Mouse (Mus musculus) kidney, postnatal 14 days (tissue): ENCODE results near the gene Tcp1.
"Not testable (repeated sequence)": the region's sequence is repeated elsewhere in the genome, so short reads cannot be mapped to it uniquely, and the experiment has no call there.

Experiments
- DNase-seq: peaks from one replicate; pipeline ENCODE4 v3.0.0; 2022; ENCODE audit warnings: mixed read lengths

Tcp1 gene

GRCm38 (mm10) chr17:12915488-12915880 lies at the start of gene Tcp1:
Gene Tcp1 (plus strand): TSS chr17:12915701.
- no peak for DNase-seq

GRCm38 (mm10) chr17:12866853-12867252 lies 48.6 kb upstream of the Tcp1 start:
- DNase-seq = no peak

- no peak for DNase-seq
Measured at GRCm38 (mm10) chr17:12868043-12868442, 47.5 kb upstream of the Tcp1 start, which contains the start of gene Mas1. Gene Mas1 (minus strand): TSS chr17:12868143.

GRCm38 (mm10) chr17:12868640-12869039 lies 46.9 kb upstream of the Tcp1 start:
- no peak for DNase-seq

- DNase-seq = no peak
Measured at GRCm38 (mm10) chr17:12872275-12873028, 43.0 kb upstream of the Tcp1 start.

GRCm38 (mm10) chr17:12875734-12876133 lies 39.8 kb upstream of the Tcp1 start, which contains the start of gene Mrgprh:
Gene Mrgprh (plus strand): TSS chr17:12876034.
- no peak for DNase-seq

- peak; percentile 90 for DNase-seq
Measured at GRCm38 (mm10) chr17:12880178-12880577, 35.3 kb upstream of the Tcp1 start.

GRCm38 (mm10) chr17:12881216-12881615 lies 34.3 kb upstream of the Tcp1 start:
- DNase-seq = no peak

GRCm38 (mm10) chr17:12886620-12887019 lies 28.9 kb upstream of the Tcp1 start:
- DNase-seq = no peak

- peak; percentile 20 for DNase-seq
Measured at GRCm38 (mm10) chr17:12887021-12887775, 28.3 kb upstream of the Tcp1 start.

- no peak for DNase-seq
Measured at GRCm38 (mm10) chr17:12891054-12891453, 24.4 kb upstream of the Tcp1 start.

GRCm38 (mm10) chr17:12892033-12892432 lies 23.5 kb upstream of the Tcp1 start:
- no peak for DNase-seq

- no peak for DNase-seq
Measured at GRCm38 (mm10) chr17:12897674-12898073, 17.8 kb upstream of the Tcp1 start.

GRCm38 (mm10) chr17:12898607-12899006 lies 16.9 kb upstream of the Tcp1 start:
- not testable (repeated sequence) for DNase-seq

- DNase-seq = no peak
Measured at GRCm38 (mm10) chr17:12902291-12902690, 13.2 kb upstream of the Tcp1 start.

- no peak for DNase-seq
Measured at GRCm38 (mm10) chr17:12903372-12904333, 11.8 kb upstream of the Tcp1 start.

GRCm38 (mm10) chr17:12904349-12904748 lies 11.2 kb upstream of the Tcp1 start:
- DNase-seq = no peak

- DNase-seq = no peak
Measured at GRCm38 (mm10) chr17:12905810-12906209, 9.7 kb upstream of the Tcp1 start.

- DNase-seq = no peak
Measured at GRCm38 (mm10) chr17:12906436-12906835, 9.1 kb upstream of the Tcp1 start.

- DNase-seq = no peak
Measured at GRCm38 (mm10) chr17:12909361-12910280, 5.9 kb upstream of the Tcp1 start, which contains the start of gene Pnldc1. Gene Pnldc1 (minus strand): TSS chr17:12910230.

GRCm38 (mm10) chr17:12910391-12910790 lies 5.1 kb upstream of the Tcp1 start:
- no peak for DNase-seq
